Mouse (Mus musculus) CD4-positive helper T cell, adult 2 months (primary cell): ENCODE data around the gene Mecr.
A peak's percentile ranks its signal among the peaks of the same experiment; 100 is the strongest.

Source experiments
- DNase-seq: peaks from one replicate; pipeline ENCODE4 v3.0.0-alpha.2; 2012; ENCODE audit warnings: low read depth, missing footprints, low spot score

Gene Mecr

GRCm38 (mm10) chr4:131890692-131891091, 47.4 kb downstream of the Mecr start:
- DNase-seq: no peak

- DNase-seq: no peak
These were observed 53.8 kb downstream of the Mecr start for GRCm38 (mm10) chr4:131897109-131897508.

DNA sequence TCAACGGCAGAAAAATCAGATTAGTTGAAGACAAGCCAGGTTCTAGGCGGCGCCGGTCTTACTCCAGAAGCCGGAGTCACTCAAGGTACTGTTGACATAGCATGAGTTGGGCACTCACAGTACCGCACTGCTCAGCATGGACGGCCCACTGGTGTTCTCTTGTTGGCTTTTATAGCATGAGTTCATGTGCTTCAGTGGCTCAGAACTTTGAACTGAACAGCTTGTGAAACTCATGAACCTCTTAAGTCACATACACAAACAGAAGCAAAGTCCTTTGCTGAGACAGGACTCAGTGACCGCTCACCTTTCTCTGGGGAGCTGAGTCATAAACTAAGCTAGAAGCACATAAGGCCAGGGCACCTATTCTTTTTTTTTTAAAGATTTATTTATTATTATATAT, 54.5 kb downstream of the Mecr start:
- DNase-seq: no peak

GRCm38 (mm10) chr4:131898503-131899179, 55.4 kb downstream of the Mecr start:
- no peak for DNase-seq

DNA sequence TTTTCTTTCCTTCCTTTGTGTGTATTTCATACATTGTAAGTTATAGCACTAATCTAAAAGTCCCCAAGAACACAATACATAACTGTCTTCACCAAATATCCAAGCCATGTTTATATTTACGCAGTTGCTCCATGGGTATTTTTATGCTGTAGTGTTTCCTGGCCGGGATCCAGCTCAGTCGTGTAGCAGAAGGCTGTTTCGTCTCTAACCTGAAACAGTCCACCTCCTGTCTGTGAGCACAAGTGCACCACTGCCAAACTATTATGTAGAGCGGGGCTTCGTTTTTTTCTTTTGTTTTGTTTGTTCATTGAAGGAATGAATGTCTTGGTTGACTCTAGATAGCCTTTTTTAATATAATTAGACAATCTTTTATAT, 55.9 kb downstream of the Mecr start:
- DNase-seq: no peak

- DNase-seq: peak; percentile 49
These were observed 57.8 kb downstream of the Mecr start for GRCm38 (mm10) chr4:131901090-131901489.

DNA sequence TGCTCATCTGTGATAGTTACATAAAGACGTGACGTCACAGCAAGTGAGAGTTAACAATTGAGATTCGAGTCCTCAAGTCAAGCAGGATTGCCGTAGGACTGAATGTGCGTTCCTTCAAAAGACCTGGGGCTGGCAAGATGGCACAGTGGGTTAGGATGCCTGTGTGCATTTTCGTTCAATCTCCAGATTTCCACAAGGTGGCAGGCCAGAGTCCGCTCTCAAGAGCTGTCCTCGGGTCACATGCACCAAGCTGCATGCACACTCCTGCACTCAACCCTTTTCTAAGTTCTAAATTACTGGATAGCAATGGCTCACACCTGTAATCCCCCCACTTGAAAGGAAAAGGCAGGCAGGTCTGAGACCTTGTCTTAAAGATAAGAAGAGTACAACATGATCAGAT, 61.2 kb downstream of the Mecr start:
- peak; percentile 23 for DNase-seq

DNA sequence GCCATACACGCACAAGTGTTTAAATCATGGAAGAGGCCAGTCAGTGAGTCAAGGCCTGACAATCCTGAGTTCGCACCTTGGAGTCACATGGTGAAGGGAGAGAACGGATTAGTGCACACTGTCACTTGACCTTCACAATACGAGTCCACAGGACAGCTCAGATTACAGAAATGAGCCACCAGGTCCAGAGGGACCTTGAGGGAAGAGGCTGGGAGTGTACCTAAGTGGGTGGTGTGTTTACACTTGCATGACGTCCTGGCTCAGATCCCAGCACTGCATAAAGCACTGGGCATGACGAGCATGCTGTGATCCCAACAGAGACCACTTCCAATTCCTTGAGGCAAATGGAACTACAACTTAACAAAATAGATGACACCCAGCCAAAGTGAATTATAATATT, 63.2 kb downstream of the Mecr start:
- no peak for DNase-seq

DNA sequence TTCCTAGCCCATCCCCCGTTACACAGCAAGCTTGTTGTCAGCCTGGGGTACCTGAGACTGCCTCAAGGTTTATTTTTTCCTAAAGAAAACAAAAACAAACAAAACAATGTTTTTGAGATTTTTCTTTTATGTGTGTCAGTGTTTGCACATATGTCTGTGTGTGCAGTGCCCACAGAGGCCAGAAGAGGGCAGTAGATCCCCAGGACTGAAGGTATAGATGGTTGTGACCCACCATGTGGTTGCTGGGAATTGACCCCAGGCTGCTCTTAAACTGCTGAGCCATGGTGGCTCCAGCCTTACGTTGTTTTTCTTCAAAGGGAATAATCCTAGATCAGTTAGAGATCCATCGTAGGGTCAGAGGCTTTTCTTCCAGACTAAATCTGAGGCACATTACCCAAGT, 64.6 kb downstream of the Mecr start:
- DNase-seq: no peak

DNA sequence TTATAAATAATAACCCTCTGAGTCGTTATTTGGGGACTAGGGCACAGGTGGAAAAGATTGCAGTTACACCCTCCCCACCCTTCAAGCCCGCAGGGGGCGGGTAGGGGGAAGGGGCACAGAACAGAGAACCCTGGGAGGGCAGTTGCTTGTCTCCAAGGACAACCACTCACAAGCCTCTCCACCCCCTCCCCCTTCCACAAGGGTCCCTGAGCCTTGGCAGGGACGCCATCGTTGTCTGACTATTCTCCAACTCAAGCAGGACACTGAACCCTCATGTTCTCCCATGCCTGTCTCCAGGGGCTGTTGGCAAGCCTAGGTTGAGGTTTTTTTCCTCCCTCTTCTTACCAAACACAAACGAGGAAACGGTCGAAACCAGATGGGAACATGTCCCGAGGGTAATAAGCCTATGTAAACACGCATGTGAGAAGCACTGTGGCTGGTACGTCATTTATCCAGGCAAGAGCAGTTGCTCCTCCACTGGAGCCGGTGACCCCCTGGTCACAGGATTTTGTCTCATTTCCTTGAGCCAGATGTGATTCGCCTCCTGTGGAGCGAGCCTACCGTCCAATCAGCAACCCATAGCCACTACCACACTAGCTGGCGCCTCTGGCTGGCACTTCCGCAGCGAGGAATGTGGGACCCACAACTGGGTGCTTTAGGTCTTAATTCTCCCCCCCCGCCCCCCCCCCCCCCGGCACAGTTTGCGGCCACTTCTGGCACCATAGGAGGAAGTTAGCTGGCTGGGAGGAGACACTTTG, 67.1 kb downstream of the Mecr start:
- DNase-seq: no peak

DNA sequence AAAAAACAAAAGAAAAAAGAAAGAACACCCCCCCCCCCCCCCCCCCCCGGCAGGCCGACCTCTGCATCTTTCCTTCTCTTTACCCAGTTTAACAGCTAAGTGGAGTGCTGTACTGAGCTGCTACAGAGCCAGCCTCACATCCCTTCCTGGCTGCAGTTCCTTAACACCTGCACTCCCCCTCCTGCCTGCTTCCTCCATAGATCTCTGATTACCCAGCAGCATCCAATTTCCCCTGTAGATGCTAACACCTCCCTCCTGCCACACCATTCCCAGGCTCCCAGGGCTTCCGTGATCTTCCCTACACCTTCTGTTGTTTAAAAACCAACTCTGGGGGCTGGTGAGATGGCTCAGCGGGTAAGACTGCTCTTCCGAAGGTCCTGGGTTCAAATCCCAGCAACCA, 68.3 kb downstream of the Mecr start:
- DNase-seq: no peak

- no peak for DNase-seq
These were observed 70.3 kb downstream of the Mecr start for GRCm38 (mm10) chr4:131913526-131913925.

DNA sequence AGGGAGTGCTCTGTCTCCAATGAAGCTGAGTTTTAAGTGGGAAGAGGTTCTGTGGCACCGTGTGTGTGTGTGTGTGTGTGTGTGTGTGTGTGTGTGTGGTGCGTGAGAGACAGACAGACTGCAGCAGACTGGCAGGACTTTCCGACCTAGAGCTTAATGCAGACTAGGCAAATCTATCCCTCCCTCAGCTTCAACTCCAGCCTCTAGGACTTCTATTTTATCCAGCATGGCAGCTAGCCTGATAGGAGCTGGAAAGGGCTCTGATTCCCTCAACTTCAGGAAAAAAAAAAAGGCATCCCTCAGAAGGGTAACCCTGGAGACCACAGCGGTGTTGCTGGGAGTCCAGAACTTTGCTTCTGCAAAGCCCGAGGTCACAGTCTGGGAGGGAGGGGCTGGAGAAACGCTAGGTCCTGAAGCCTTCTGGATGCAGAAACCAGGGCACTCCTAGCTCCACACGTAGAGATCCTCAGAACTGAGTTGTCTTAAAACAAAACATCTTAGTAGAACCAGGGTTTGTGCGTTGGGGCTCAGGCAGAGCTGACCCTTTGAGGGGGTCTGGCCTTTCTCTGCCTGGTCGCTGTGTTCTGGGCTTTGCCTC, 70.9 kb downstream of the Mecr start:
- no peak for DNase-seq

GRCm38 (mm10) chr4:131914891-131915469, 71.7 kb downstream of the Mecr start:
- DNase-seq: no peak

GRCm38 (mm10) chr4:131915821-131916328, 72.6 kb downstream of the Mecr start:
- no peak for DNase-seq

GRCm38 (mm10) chr4:131916425-131916824, 73.2 kb downstream of the Mecr start:
- peak; percentile 67 for DNase-seq

DNA sequence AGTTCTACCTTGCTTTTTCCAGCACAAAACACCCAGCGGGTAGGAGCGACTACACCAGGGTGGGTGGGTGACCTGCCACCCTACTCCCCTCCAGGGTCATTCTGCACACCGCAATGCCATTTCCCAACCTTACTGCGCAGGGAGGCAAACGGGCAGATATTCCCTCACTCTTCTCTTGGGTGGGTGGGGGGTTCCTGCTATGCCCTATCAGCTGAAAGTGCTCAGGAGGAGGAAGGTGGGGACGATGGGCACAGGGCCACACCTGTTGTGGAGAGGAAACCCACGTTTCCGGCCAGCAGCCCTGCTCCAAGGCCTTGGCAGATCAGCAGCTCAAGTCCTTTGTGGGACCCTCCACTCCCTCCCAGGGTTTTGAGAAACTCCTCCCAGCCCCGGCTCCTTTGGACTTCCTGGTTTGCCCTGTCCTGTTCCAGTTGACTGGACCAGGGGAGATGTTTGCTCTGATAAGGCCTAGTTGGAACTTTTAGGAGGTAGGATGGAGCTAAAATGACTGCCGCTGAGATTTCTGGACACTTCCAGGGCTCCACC, 73.8 kb downstream of the Mecr start:
- DNase-seq: no peak
